Mouse (Mus musculus): ENCODE results near the gene Mapk7. TPM values are rescaled to one million over a fixed set of nuclear protein-coding genes. Genes with fewer than 3 reads are reported as not detected.

The Mapk7 gene
- polyA plus RNA-seq, 1 experiment, result 32.2 TPM

GRCm38 (mm10) chr11:61448041-61448440 is 46.2 kb downstream of the Mapk7 start:
- TF ChIP-seq CTCF (IDR thresholded peaks at IDR 0.05; ENCODE audit: extremely low read depth, insufficient read depth, low read length), result no peak
- no peak for TF ChIP-seq POLR2A (IDR thresholded peaks at IDR 0.05; ENCODE audit: extremely low read depth, insufficient read depth, low read length)
- H3K27ac ChIP-seq (ENCODE audit: insufficient read depth, low read length), result no peak overlapping the region
- peaks cover 8% of the 10 kb centered on the region for H3K4me1 ChIP-seq (ENCODE audit: control insufficient read depth, insufficient read depth, low read length)
- H3K4me3 ChIP-seq (ENCODE audit: insufficient read depth, low read length), result no peak overlapping the region

GRCm38 (mm10) chr11:61447296-61447695 is 46.9 kb downstream of the Mapk7 start:
- Histone ChIP-seq H3K4me3 (ENCODE audit: insufficient read depth, low read length) (no peak overlapping the region), H3K27ac (ENCODE audit: insufficient read depth, low read length) (no peak overlapping the region), H3K4me1 (ENCODE audit: control insufficient read depth, insufficient read depth, low read length) (peaks cover 8% of the 10 kb centered on the region)
- TF ChIP-seq POLR2A (IDR thresholded peaks at IDR 0.05; ENCODE audit: extremely low read depth, insufficient read depth, low read length), result no peak
- no peak for TF ChIP-seq CTCF (IDR thresholded peaks at IDR 0.05; ENCODE audit: extremely low read depth, insufficient read depth, low read length)

DNA sequence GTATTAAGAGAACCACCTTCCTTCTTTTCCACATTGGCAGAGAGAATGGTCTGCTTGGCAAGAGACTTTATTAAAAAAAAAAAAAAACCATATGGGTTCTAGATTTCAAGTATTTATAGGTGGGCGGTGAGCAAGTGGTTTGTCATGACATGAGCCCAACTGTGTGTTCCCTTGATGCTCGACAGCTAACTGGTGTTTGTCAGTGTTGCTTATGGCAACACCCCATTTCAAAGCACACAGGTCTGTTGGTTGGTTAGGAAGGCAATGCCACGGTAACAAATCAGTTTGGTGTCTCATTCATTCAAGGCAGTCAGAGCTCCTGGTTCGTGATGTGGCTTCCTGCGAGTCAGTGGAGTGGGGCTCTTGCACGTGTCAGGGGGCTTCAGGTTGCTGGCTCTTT is 50.4 kb downstream of the Mapk7 start:
- H3K4me1 ChIP-seq (ENCODE audit: control insufficient read depth, insufficient read depth, low read length), result peaks cover 8% of the 10 kb centered on the region
- no peak overlapping the region for H3K27ac ChIP-seq (ENCODE audit: insufficient read depth, low read length)
- H3K4me3 ChIP-seq (ENCODE audit: insufficient read depth, low read length), result no peak overlapping the region
- TF ChIP-seq CTCF (IDR thresholded peaks at IDR 0.05; ENCODE audit: extremely low read depth, insufficient read depth, low read length) (no peak), POLR2A (IDR thresholded peaks at IDR 0.05; ENCODE audit: extremely low read depth, insufficient read depth, low read length) (no peak)

- TF ChIP-seq CTCF (IDR thresholded peaks at IDR 0.05; ENCODE audit: extremely low read depth, insufficient read depth, low read length) (no peak), POLR2A (IDR thresholded peaks at IDR 0.05; ENCODE audit: extremely low read depth, insufficient read depth, low read length) (peak; percentile 43; the same call in 1 of the 2 replicates)
- Histone ChIP-seq H3K4me1 (ENCODE audit: control insufficient read depth, insufficient read depth, low read length) (peaks cover 9% of the 10 kb centered on the region), H3K4me3 (ENCODE audit: insufficient read depth, low read length) (no peak overlapping the region), H3K27ac (ENCODE audit: insufficient read depth, low read length) (peak overlapping the region; percentile 75)
Observed at GRCm38 (mm10) chr11:61441670-61442069, 52.5 kb downstream of the Mapk7 start.

DNA sequence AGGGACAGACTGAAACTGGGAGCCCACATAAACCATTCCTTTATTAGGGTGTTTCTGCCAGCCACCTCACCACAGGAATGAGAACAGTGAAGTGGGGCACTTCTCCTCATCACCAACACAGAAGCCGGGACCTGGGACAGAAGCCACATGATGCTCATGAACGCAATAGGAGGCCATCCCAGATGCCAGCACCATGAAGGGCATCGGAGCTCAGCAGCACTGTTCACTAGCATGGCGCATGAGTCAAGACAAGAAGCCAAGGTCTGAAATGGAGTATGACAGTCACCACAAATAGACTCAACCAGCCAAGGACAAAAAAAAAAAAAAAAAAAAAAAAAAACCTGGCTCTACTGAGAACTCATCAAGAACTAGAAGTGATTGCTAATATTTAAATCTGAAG is 53.8 kb downstream of the Mapk7 start:
- TF ChIP-seq CTCF (IDR thresholded peaks at IDR 0.05; ENCODE audit: extremely low read depth, insufficient read depth, low read length) (no peak), POLR2A (IDR thresholded peaks at IDR 0.05; ENCODE audit: extremely low read depth, insufficient read depth, low read length) (no peak)
- H3K27ac ChIP-seq (ENCODE audit: insufficient read depth, low read length), result peak overlapping the region; percentile 78; the same call in 1 of the 2 replicates
- H3K4me1 ChIP-seq (ENCODE audit: control insufficient read depth, insufficient read depth, low read length), result peaks cover 12% of the 10 kb centered on the region
- H3K4me3 ChIP-seq (ENCODE audit: insufficient read depth, low read length), result no peak overlapping the region

- Histone ChIP-seq H3K27ac (ENCODE audit: insufficient read depth, low read length) (peak overlapping the region; percentile 39; the same call in 1 of the 2 replicates), H3K4me3 (ENCODE audit: insufficient read depth, low read length) (no peak overlapping the region), H3K4me1 (ENCODE audit: control insufficient read depth, insufficient read depth, low read length) (peaks cover 15% of the 10 kb centered on the region)
- no peak for TF ChIP-seq CTCF (IDR thresholded peaks at IDR 0.05; ENCODE audit: extremely low read depth, insufficient read depth, low read length)
- no peak for TF ChIP-seq POLR2A (IDR thresholded peaks at IDR 0.05; ENCODE audit: extremely low read depth, insufficient read depth, low read length)
Observed at GRCm38 (mm10) chr11:61439170-61439569, 55.0 kb downstream of the Mapk7 start.

Other genes with a start within 250 kb of the Mapk7 start
- 47.5 and 47.7 TPM in 2 replicates for gene Aldh3a2, start 226.9 kb downstream of the Mapk7 start, polyA plus RNA-seq (2012; rRNA removed)
- 0.06 and 0.23 TPM in 2 replicates for gene Slc47a2, start 151.5 kb downstream of the Mapk7 start, polyA plus RNA-seq (2012; rRNA removed)
- gene Slc47a1, start 116.1 kb downstream of the Mapk7 start, polyA plus RNA-seq (2012; rRNA removed), result 3.8 and 6.4 TPM in 2 replicates
- 453 and 528 TPM in 2 replicates for gene Rnf112, start 40.3 kb downstream of the Mapk7 start, polyA plus RNA-seq (2012; rRNA removed)
- 3.2 and 4.6 TPM in 2 replicates for gene Mfap4, start 9.0 kb downstream of the Mapk7 start, polyA plus RNA-seq (2012; rRNA removed)
- gene B9d1, start 10.7 kb upstream of the Mapk7 start, polyA plus RNA-seq (2012; rRNA removed), result 50.0 and 50.2 TPM in 2 replicates
- gene Epn2, start 85.3 kb upstream of the Mapk7 start, polyA plus RNA-seq (2012; rRNA removed), result 107 and 108 TPM in 2 replicates
- 6.2 and 6.9 TPM in 2 replicates for gene Grap, start 158.9 kb upstream of the Mapk7 start, polyA plus RNA-seq (2012; rRNA removed)
- 0.04 TPM in 2 replicates for gene Fam83g, start 189.7 kb upstream of the Mapk7 start, polyA plus RNA-seq (2012; rRNA removed)
- gene Slc5a10, start 226.4 kb upstream of the Mapk7 start, polyA plus RNA-seq (2012; rRNA removed), result 0.11 and 0.19 TPM in 2 replicates

Data from cortical plate, adult 2 months (tissue).